Mouse (Mus musculus) gastrocnemius, postnatal 14 days (tissue): ENCODE results near the gene Rnf149. TPM values are rescaled to one million over a fixed set of nuclear protein-coding genes. Genes with fewer than 3 reads are reported as not detected.
A peak's percentile ranks its signal among the peaks of the same experiment; 100 is the strongest.

Experiments used
- DNase-seq: peaks from one replicate; pipeline ENCODE4 v3.0.0; 2021; ENCODE audit warnings: mixed read lengths
- intact Hi-C: fragments of 180-260 bp; cut with DNase I; formaldehyde crosslinking; loops from one replicate; pipeline ENCODE4 v1.15.1; 2025; ENCODE audit warnings: low total_unique reads
- total RNA-seq, 2 experiments: library from RNA; stranded (reverse); gene quantifications; 2 replicates each; pipeline ENCODE4 v1.2.3; 2021

Rnf149 gene
- total RNA-seq, 2 experiments from 2014 or later, result 8.3 to 8.5 TPM

DNA sequence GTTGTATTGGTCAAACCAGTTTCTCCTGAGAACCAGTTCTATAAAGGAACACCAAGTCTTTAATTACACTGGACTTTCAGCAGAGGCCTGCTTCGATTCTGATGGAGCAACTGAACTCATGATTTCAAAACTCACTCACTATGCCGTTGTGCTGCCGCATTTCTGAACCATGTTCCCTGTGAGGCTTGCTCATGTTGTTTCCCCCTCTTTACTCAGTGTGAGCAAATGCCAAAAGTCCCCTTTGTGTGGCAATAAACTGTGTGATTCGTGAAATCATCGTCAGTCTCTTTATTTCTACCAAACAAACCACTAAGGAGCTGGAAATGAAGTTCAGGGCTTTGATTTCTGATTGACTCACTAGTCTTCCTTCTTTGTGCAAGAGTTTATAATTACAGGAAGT lies 1.2 kb upstream of the Rnf149 start:
- intact Hi-C loops, result no loop called here
- DNase-seq, result no peak

DNA sequence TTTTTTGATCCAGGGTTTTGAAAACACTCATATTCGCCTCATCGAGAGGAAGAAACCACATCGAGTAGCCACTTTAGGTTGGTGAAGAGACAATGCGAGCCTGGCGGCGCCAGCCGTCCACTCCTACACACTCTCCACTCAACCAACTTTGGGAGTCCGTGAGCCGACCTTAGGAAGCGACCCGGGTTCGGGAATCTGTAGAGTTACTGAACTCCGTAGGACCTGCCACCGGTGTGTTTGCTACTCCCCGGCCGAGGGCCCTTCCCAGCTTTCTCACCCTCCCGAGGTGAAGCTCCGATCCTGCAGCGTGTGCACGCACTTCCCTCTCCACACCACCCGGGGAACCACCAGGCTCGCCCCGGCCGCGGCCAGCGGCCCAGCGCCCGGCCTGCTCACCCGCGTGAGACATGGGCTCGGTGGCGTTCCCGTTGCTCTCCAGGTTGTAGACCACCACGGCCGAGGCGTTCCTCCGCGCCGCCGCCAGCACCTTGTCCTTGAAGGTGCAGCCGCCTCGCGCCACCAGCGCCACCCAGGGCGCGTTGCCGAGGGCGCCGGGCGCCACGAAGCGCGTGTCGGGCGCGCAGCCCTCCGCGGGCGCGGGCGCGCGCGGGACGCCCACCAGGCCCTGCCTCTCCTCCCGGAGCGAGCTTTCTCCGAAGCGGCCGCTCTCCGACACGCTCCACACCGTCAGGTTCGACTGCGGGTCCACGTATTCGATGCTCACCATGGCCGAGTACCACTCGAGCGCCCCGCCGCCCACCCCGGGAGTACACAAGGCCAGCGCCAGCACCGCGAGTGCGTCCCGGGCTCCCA lies 568 bp downstream of the Rnf149 start:
- intact Hi-C loops, result no loop called here
- peak; percentile 59 for DNase-seq

DNA sequence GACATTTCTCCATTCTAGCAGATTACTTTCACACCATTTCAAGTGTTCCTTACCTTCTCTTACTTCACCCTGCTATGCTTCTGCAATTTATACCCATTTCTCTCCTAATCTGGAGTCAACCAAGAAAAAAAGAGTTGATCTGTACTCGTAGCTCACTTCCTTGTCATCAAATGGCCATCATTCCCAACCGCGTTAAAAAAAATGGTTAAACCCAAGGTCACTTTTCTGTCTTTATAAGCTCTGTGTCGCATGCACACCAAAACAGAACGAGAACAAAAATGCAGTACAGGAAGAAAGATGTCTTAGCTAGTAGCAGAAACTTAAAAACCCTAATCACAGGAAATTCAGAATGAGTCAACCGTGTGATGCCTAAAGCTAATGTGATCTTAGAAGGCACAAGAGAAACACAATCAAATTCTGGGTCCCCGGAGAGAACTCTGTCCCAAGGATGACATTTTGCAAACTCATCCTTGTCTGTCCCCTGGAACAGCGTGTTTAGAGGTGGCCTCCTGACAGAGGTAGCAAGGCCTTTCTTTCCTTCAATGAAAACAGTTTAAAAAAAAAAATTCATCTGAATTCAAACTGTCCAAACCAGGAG lies 1.3 kb downstream of the Rnf149 start:
- intact Hi-C loops, result no loop called here
- no peak for DNase-seq

DNA sequence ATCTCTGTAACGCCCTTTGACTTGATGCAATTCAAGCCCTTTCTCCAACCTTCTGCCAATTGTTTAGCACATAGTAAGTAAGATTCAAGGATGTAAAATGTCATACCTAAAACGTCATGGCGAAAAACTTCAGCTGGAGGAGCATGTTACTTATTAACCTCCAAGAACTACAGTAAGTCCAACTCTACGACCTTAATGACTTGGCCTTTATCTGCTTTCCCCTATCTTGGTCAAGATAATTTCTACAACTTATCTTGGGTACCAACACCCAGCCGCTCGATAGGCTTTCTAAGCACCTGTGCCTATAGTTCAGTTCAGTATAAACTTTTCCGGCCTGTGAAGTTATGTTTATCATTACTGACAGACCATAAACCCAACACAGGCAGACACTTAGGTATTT lies 3.3 kb downstream of the Rnf149 start:
- no peak for DNase-seq
- intact Hi-C loops, result no loop called here

DNA sequence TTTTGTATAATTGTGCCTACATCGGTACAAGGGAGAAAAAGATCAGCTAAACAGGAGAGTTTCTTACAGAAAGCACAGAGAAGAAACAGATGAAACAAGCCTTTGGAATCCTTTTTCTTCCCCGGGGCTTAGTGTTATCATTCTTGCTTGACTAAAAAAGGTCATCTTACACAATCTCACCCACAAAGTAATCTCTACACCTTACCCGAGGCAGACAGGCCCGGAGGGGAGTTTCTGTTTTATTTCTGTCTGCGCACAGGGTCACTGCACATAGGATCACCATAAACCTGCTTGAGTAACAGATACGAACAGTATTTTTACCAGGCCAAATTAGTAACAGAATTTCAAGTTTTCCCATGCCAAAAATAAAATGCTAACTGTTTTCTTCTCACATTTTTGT lies 5.6 kb downstream of the Rnf149 start:
- intact Hi-C loops, result no loop called here

DNA sequence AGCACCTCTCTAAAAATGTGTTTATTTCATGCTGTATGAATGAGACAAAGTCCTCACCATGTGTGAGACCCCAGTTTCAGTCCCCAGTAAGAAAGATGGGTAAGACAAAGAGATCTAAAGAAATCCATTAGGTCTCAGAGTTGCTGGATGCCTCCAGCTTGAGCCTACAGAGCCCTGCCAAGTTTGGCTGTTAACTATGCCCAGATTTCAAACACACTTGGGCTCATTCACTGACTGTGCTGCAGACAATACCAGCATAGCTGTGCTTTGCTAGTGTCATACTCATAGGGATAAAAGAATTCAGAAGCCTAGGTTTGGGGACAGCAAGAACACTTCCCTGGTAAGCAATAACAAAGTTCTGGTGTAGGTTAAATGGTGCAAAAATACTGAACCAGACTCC lies 9.1 kb downstream of the Rnf149 start:
- intact Hi-C loops, result no loop called here

More for the DNA sequence above, 5.6 kb downstream of the Rnf149 start:
- no peak for DNase-seq

DNA sequence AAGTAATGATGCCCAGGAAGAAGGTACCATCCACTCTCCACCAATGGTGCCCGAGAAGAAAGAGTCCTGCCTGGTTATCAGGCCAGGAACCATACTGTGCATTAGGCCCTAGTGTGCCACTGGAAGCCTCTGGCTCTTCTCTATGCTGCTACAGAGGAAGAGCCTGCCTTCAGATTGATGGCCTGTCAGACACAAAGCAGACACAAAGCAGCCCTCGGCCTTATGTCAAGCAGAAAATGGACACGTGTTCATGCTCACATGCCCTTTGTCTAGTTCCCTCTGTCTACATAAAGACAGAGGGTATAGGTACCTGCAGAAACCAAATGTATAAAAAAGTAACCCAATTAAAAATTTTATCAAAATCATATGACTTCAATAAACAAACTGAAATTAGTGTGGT lies 12.6 kb downstream of the Rnf149 start:
- intact Hi-C loops, result no loop called here
- no peak for DNase-seq

More for the DNA sequence above, 9.1 kb downstream of the Rnf149 start:
- DNase-seq, result no peak

DNA sequence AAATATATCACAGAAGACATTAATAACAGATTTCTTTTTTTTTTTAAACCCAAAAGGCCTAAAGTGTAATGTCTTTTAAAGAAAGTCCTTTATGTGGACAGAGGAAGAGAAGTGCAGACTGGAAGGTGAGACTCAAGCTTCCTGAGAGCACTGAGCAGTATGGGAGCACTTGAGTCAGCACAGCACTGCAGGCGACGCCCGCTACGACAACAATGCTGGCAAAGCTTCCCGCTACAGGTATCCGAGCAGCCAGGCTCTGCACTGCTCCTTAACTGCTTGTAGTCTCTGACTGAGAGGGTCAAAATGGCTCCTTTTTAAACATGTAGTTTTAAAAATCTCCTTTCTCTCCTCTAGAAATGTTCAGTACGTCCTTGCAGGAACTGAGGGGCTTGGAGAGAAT lies 14.0 kb downstream of the Rnf149 start:
- DNase-seq, result no peak
- intact Hi-C loops, result no loop called here

DNA sequence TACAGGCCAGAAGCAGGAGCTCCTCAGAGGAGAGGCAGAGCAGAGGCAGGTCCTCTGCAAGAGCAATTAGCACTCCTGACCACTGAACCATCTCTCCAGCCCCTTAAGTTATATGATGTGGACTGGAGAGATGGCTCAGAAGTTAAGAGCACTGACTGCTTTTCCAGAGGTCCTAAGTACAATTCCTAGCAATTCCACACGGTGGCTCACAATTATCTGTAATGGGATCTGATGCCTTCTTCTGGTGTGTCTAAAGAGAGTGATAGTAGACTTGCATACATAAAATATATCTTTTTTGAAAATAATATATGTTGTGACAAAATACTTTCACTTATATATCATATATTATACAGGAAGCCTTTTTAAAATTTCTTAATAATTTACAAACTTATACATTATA lies 15.3 kb downstream of the Rnf149 start:
- DNase-seq, result no peak
- intact Hi-C loops, result no loop called here

DNA sequence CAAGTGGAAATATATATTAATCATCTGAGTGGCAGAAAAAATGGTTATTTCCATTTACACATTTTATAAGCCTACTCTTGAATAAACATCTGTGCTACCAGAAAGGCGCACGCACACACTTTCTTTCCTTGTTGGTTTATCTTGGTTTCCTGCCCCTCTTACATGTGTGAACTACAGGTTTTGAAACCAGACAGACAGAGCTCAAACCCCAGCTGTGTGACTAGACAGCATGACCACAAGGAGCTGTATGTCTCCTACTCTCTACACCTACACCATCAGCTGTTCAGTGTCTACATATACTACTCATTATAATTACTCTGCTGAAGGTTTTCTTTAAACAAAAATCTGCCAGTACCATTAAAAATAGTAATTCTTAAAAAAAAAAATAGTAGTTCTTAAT lies 18.2 kb downstream of the Rnf149 start:
- intact Hi-C loops, result no loop called here
- DNase-seq, result no peak

DNA sequence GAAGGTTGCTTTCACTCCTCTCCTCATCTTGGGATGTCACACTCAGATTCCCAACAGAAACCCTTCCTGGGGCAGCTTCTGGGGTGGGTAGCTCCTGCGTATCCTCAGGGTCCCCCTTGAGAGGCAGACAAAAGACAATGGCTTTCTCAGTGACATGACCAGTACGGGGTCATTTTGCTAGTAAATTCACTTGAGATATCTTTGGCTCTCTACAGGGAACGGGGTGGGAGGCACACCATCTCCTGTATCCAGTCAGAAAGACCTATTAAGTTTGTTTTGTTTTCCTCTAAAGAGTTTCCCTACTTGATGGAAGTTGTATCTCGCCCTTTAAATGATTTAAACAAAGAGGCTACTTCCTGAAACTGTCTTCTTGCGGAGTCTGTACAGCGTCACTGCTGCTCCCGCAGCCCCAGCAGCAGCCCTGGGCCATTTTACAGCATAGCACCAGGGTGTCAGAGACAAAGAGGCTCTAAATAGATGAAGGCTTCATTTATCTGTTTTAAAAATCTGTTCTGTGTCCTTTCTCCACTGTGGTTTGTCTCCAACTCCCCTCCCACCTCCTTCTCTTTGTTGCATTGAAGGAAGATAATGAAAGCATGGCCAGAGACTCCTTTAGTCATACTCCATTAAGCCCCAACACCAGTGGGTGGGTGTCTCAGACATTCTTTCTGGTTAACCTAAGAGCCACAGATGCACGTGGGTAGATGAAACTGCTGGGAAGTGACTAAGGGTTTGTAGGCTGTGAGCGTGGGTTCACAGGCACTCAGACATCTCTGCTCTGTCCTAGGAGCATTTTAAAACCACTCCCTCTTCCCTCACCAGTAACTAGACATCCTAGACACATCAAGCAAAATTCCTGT lies 21.4 kb downstream of the Rnf149 start:
- intact Hi-C loops, result no loop called here

DNA sequence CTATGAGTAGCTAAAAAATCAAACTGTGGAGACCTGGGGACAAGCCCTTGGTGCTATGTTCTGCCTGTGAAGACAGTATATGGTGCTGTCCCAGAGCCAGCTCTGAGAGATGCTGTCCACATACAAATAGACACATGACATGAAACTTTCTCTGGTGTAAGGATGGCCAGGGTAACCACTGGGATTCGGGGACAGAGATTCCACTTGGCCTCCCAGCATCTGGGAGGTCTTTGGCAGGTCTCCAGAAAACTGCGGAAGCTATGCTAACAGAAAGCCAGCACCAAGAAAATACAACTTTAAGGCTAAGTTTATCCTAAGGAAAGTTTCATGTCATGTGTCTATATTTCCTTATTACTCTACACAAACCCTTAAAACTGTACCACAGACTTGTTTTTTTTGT lies 27.4 kb downstream of the Rnf149 start:
- intact Hi-C loops, result no loop called here
- no peak for DNase-seq

More for the DNA sequence above, 21.4 kb downstream of the Rnf149 start:
- no peak for DNase-seq

DNA sequence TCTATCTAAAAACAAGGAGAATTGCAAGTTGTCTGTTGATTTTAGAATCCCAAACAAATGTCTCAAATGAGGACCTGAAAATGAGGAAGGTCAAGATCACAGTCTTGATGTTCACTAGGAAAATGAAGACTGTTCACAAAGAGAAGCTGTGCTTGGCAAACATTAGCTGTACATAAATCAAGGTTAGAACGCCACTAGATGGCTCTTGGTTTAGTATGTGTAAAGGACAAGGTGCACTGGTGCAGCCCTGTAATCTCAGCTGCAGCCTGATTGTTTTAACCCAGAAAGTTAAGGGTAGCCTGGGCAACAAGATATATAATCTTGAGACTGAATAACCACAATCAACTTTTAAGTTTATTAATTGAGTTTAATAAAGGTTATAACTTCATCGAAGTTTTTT lies 30.0 kb downstream of the Rnf149 start:
- no peak for DNase-seq
- intact Hi-C loops, result no loop called here

DNA sequence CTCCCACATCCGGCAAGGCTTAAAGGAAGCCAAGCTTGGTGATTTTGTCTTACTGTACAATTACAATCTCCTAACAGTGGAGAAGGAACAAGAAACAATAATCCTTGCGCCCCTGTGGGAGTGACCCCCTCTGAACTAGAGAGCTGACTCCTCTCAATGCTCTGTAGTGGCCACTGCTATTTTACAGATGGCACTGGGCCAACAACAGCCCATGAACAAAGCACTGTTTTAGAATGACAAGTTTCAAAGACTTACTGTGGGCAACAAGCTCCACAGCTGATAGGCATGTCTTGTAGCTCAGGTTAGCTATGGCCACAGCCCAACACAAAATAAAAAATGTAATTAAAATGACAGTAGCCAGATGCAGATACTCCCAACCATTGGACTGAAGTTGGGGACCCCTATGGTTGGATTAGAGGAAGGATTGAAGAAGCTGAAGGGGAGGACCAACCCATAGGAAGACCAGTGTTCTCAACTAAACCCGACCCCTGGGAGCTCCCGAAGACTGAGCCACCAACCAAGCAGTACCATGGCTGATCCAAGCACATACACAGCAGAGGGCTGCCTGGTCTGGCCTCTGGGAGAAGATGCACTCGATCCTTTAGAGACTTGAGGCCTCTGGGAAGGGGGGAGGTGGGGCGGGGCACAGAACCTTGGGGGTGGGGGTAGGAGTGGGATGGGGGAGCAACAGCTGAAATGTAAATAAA lies 30.9 kb downstream of the Rnf149 start:
- intact Hi-C loops, result no loop called here
- no peak for DNase-seq

DNA sequence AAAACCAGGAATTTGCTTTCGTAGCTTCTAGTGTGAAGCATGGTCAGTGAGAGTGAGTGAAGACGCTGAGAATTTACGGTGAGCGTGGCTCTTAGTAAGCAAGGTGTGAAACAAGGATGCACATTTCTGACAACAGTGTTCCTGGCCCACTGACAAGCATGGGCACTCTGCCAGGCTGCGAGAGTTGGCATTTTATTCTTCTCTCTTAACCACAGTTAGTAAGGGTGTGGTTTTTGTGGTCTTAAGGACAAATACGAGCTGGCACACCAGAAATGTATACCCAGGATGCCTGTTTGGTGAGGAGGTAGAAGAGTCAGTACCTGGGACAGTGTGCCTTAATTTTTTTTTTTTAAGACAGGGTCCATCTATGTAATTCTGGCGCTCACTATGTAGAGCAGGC lies 31.6 kb downstream of the Rnf149 start:
- DNase-seq, result no peak
- intact Hi-C loops, result no loop called here

DNA sequence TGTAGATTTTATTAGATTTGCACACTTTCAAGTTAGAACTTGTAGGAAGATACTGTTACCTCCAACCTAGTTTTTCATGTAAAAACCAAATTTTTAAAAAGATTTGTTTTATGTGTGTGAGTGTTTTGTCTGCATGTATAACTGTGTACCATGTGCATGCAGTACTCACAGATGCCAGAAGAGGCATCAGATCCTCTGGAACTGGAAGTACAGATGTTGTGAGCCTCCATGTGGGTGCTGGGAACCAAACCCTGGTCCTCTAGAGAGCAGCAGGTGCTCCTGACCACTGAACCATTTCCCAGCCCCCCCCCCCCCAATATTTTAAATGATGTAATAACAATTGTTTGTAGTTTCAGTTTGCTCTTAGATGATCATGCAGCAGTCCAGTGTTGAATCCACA lies 36.6 kb downstream of the Rnf149 start:
- DNase-seq, result no peak
- intact Hi-C loops, result no loop called here

DNA sequence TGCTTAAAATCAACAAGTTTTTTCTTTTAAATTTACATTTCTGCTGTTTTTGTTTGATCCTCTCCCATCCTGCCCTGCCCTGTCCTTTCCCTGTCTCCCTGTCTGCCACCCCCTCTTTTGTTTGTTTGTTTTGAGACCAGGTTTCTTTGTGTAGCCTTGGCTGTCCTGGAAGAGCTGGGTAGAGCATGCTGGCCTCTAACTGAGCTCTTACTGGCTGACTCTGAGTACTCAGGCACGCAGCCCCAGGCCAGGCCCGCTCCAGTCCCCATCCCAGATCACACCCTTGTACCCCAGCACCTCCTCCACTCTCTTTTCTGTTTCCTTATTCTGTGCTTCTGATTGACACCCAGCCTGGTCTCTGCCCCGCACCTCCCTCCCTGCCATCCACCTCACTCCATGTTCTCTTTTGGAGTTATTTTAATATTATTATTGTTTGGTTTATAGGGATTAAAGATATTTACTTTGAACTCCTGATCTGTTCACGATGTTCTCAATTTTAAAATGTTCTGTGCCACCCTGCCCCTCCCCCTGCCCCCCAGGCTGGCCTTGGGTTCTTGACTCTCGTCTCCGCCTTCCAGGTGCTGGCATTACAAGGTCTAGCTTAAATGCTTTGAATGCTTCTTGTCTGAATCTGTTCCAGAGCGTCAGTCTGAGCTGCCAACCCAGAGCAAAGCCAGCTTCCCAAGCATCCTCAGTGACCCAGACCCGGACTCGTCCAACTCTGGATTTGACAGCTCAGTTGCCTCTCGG lies 39.4 kb downstream of the Rnf149 start:
- intact Hi-C loops, result no loop called here

DNA sequence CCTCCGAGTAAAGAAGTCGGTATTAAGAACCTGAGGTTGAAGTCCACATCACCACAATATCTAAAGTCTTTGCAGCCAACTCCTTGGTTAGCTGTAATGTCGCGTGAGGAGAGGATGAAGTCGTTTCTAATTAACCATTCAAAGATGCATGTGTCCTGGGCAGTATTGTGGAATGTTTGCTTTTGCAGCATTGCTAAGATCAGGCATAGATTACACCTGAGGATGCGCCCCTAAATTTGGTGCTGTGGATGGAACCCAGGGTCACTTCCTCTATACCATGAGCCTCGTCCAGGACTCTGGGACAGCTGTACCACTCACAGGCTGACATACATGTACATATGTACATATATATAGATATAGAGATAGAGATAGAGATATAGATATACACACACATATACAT lies 40.5 kb downstream of the Rnf149 start:
- intact Hi-C loops, result no loop called here
- DNase-seq, result no peak

More for the DNA sequence above, 39.4 kb downstream of the Rnf149 start:
- DNase-seq, result no peak
